Mouse (Mus musculus) kidney, embryonic 16.5 days (tissue): ENCODE results near the gene Inka2. TPM values are rescaled to one million over a fixed set of nuclear protein-coding genes. Genes with fewer than 3 reads are reported as not detected.

ENCODE experiments used
- ATAC-seq: fragments of 200-750 bp; cut with Nextera tagmentation; 2 replicates; pipeline ENCODE4 v1.8.0; 2017; ENCODE audit warnings: moderate TSS enrichment; ENCODE audit not compliant: low FRiP score, low TSS enrichment
- H3K27ac ChIP-seq: fragments of 300-500 bp; sonication (generic); 2 replicates; pipeline ENCODE4 v1.5.1; 2014; ENCODE audit warnings: low read length
- H3K27me3 ChIP-seq: fragments of 300-500 bp; sonication (generic); 2 replicates; pipeline ENCODE4 v1.6.1; 2014; ENCODE audit warnings: low read length, control low read depth, mixed read lengths; ENCODE audit not compliant: insufficient read depth
- H3K36me3 ChIP-seq: fragments of 300-500 bp; sonication (generic); 2 replicates; pipeline ENCODE4 v1.6.1; 2014; ENCODE audit warnings: low read length, control low read depth, mixed read lengths; ENCODE audit not compliant: insufficient read depth
- H3K4me1 ChIP-seq: fragments of 300-500 bp; sonication (generic); 2 replicates; pipeline ENCODE4 v1.6.1; 2014; ENCODE audit warnings: low read length, control low read depth, mixed read lengths; ENCODE audit not compliant: insufficient read depth
- H3K4me2 ChIP-seq: fragments of 300-500 bp; sonication (generic); replicated peaks from 2 replicates; pipeline ENCODE4 v1.6.1; 2014; ENCODE audit warnings: low read depth, low read length
- H3K4me3 ChIP-seq: fragments of 300-500 bp; sonication (generic); 2 replicates; pipeline ENCODE4 v1.5.1; 2014; ENCODE audit warnings: mild to moderate bottlenecking, low read length
- H3K9ac ChIP-seq: fragments of 300-500 bp; sonication (generic); replicated peaks from 2 replicates; pipeline ENCODE4 v1.6.1; 2014; ENCODE audit warnings: low read length
- H3K9me3 ChIP-seq: fragments of 300-500 bp; sonication (generic); 2 replicates; pipeline ENCODE4 v1.6.1; 2016; ENCODE audit warnings: low read length, control low read depth
- WGBS: fragments of 180-500 bp; shearing (Covaris S2); extraction: QIAGEN DNeasy Blood & Tissue Kit; methylation state at CpG from one replicate; pipeline ENCODE4 v1.1.7; 2014; 5-methylcytosine and 5-hydroxymethylcytosine counted together
- polyA plus RNA-seq: library from polyadenylated mRNA; unstranded; fragments of >200 nt; fragmentation: Nextera tagmentation; extraction: Ambion mirVana; gene quantifications from 2 replicates; pipeline ENCODE4 v1.2.1, GENCODE M21; 2015

The Inka2 gene
- polyA plus RNA-seq, 1 experiment from 2014 or later, result 1.5 TPM

DNA sequence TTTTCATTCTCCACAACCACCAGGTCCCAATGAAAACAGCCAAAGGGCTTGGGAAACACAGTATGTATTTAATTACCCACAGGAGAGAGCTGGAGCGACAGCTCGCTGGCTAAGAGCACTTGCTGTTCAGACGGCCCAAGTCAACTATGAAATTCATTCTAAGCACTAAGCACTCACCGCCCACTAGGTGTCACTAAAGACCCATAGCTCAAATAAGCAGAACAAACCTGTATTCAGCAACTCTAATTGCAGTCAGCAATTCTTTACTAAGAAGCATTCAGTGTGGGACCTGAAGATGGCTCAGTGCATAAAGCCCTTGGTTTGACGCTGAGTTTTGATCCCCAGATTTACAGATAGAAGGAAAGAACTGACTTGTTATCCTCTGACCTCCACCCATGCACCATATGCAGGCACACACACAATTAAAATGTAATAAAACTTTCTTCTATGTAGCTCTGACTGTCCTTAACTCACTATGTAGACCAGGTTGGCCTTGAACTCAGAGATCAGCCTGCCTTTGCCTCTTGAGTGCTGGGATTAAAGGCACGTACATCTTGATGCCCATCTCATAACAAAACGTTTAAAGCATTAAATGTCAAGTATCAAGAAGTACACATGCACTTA, 29.7 kb upstream of the Inka2 start:
- 20% methylated on average over 7 of the region's 7 CpGs for WGBS
- ATAC-seq, result peak; percentile 77

GRCm38 (mm10) chr3:105675932-105676331, 28.5 kb upstream of the Inka2 start:
- 39% methylated on average over 2 of the region's 2 CpGs for WGBS
- Histone ChIP-seq H3K36me3 (peaks cover 21% of the 10 kb centered on the region), H3K4me3 (no peak overlapping the region), H3K4me1 (no peaks in the 10 kb centered on the region), H3K27me3 (no peaks in the 10 kb centered on the region), H3K4me2 (no peak overlapping the region), H3K27ac (no peak overlapping the region), H3K9me3 (no peaks in the 10 kb centered on the region), H3K9ac (no peak overlapping the region)
- ATAC-seq, result no peak

More for the DNA sequence above, 29.7 kb upstream of the Inka2 start:
- no peak overlapping the region for H3K4me3 ChIP-seq
- H3K4me2 ChIP-seq, result no peak overlapping the region
- H3K4me1 ChIP-seq, result no peaks in the 10 kb centered on the region
- H3K9ac ChIP-seq, result no peak overlapping the region
- no peaks in the 10 kb centered on the region for H3K27me3 ChIP-seq
- no peak overlapping the region for H3K27ac ChIP-seq
- H3K36me3 ChIP-seq, result peaks cover 15% of the 10 kb centered on the region
- no peaks in the 10 kb centered on the region for H3K9me3 ChIP-seq

- 89% methylated on average over 7 of the region's 7 CpGs for WGBS
- Histone ChIP-seq H3K4me1 (no peaks in the 10 kb centered on the region), H3K36me3 (peaks cover 40% of the 10 kb centered on the region), H3K27ac (no peak overlapping the region), H3K27me3 (no peaks in the 10 kb centered on the region), H3K4me2 (no peak overlapping the region), H3K9ac (no peak overlapping the region), H3K9me3 (no peaks in the 10 kb centered on the region), H3K4me3 (no peak overlapping the region)
- no peak for ATAC-seq
Measured at GRCm38 (mm10) chr3:105680346-105680745, 24.1 kb upstream of the Inka2 start.

DNA sequence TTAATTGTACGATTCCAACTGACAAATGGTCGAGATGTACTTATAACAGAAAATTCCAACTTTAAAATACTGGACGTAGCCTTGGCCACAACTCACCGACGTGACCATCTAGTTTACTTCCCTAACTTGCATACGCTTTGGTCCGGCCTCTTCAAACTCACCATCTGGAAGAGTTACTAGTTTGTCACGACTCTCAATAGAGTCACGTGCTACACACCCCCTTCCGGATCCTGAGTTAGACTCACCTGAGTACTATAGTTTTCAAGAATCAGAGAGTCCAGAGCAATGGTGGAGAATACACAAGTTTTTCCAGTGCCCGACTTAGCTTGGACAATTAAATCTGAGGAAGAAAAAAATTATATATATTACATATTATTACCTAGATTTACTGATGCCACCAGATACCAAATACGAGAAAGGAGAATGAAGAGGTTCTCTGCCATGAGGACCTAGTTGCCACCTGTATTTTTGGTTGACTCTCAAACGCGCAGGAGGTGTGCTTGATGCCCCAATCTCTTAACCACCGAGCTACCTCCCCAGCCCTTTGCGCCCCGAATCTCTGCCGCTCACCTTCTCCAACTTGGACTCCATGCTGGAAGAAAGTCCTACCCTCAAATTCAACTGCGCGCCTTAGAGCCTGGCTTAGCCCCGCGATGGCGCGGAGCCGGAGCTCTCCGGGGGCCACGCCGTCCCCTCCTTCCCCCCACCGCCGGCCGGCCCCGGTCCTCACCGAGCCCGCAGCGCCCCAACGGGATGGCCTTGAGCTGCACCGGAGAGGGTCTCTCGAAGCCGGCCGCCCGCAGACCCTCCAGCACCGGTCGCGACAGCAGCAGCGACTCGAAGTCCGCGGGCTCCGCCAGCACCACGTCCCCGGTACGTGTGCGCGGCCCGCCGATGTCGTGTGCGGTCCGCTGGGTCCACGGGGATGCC, 17.7 kb upstream of the Inka2 start:
- Histone ChIP-seq H3K4me1 (peaks cover 13% of the 10 kb centered on the region), H3K27me3 (no peaks in the 10 kb centered on the region), H3K9ac (peak overlapping the region; percentile 88), H3K4me2 (peak overlapping the region; percentile 81), H3K36me3 (peaks cover 15% of the 10 kb centered on the region; the same call in 1 of the 2 replicates), H3K27ac (peak overlapping the region; percentile 55; the same call in 1 of the 2 replicates), H3K9me3 (no peaks in the 10 kb centered on the region), H3K4me3 (peak overlapping the region; percentile 90)
- no peak; the same call in 1 of the 2 replicates for ATAC-seq
- 7% methylated on average over 59 of the region's 60 CpGs for WGBS

- peak within 1 kb of the TSS; percentile 88 for H3K9ac ChIP-seq
- peak within 1 kb of the TSS; percentile 87 for H3K27ac ChIP-seq
- no peaks in the 10 kb centered on the region for H3K9me3 ChIP-seq
- H3K4me1 ChIP-seq, result peaks cover 13% of the 10 kb centered on the region
- WGBS, result under 1% methylated on average over 72 of the region's 72 CpGs
- peak within 1 kb of the TSS; percentile 90 for H3K4me3 ChIP-seq
- ATAC-seq, result peak; percentile 97
- peak within 1 kb of the TSS; percentile 81 for H3K4me2 ChIP-seq
- H3K27me3 ChIP-seq, result no peaks in the 10 kb centered on the region
- peaks cover 14% of the 10 kb centered on the region; the same call in 1 of the 2 replicates for H3K36me3 ChIP-seq
Measured at GRCm38 (mm10) chr3:105687324-105688060, 16.9 kb upstream of the Inka2 start, which contains the start of gene Ddx20. Gene Ddx20 (minus strand): TSS chr3:105687574.

DNA sequence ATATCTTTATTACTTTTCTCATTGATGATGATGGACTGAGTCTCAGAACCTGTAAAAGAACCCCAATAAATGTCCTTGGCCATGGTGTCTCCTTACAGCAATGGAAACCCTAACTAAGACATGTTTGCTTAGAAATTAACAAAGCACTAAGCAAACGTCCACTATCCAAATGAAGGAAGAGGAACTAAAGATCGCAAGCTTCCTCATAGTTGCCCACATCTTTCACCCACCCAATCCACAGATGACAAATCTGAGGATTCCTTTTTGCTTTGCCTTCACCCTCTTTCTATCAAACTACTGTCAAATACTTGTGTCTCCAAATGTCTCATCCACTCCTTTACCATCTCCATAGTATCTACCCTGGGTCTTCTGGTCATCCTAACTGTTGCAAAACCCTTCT, 15.9 kb upstream of the Inka2 start:
- Histone ChIP-seq H3K9me3 (no peaks in the 10 kb centered on the region), H3K9ac (no peak overlapping the region), H3K4me3 (no peak overlapping the region), H3K4me1 (peaks cover 13% of the 10 kb centered on the region), H3K27ac (no peak overlapping the region), H3K4me2 (no peak overlapping the region), H3K27me3 (no peaks in the 10 kb centered on the region), H3K36me3 (peaks cover 7% of the 10 kb centered on the region; the same call in 1 of the 2 replicates)
- ATAC-seq, result no peak
- WGBS, result 82% methylated on average over 2 of the region's 2 CpGs

DNA sequence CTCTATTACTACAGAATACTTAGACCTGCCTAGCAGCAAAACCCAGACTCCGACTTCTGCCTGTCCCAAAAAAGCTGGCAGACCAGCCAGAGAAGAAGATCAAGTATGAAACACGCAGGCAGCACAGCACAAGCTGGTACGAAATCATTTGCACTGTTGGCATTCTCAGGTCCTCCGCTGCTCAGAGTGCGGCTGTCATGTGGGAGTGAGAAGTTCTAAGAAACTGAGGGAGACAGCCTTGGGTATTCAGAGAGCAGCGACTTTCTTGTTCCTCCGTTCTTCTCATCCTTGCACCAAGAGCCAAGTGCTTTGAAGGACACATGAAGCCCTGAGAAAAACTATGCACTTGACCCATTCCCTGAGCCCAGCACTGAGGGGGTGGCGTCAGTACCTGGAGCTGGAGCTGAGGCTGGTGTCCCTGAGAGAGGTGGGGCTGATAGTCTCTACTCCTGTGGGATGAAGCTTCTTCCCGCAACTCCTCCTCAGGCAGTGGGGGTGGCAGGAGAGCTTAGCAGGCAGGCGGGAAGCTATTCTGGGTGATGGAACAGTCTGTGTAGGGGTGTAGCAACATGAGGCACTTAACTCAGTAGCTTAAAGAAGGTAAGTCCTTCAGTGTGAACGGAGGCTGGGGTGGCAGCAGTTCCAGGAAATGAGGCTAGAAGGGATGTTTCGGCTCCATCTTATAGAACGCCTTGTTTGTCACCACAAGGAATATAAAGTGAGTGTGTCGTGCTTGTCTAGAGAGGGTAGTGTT, 10.9 kb upstream of the Inka2 start:
- WGBS, result 71% methylated on average over 14 of the region's 14 CpGs
- no peak overlapping the region for H3K27ac ChIP-seq
- H3K27me3 ChIP-seq, result 0 out of 2 replicates have a peak, but pooled peaks cover 3% of the 10 kb centered on the region
- peaks cover 10% of the 10 kb centered on the region; the same call in 1 of the 2 replicates for H3K4me1 ChIP-seq
- ATAC-seq, result no peak
- no peaks in the 10 kb centered on the region for H3K9me3 ChIP-seq
- no peak overlapping the region for H3K9ac ChIP-seq
- no peak overlapping the region for H3K4me2 ChIP-seq
- no peaks in the 10 kb centered on the region for H3K36me3 ChIP-seq
- no peak overlapping the region for H3K4me3 ChIP-seq

DNA sequence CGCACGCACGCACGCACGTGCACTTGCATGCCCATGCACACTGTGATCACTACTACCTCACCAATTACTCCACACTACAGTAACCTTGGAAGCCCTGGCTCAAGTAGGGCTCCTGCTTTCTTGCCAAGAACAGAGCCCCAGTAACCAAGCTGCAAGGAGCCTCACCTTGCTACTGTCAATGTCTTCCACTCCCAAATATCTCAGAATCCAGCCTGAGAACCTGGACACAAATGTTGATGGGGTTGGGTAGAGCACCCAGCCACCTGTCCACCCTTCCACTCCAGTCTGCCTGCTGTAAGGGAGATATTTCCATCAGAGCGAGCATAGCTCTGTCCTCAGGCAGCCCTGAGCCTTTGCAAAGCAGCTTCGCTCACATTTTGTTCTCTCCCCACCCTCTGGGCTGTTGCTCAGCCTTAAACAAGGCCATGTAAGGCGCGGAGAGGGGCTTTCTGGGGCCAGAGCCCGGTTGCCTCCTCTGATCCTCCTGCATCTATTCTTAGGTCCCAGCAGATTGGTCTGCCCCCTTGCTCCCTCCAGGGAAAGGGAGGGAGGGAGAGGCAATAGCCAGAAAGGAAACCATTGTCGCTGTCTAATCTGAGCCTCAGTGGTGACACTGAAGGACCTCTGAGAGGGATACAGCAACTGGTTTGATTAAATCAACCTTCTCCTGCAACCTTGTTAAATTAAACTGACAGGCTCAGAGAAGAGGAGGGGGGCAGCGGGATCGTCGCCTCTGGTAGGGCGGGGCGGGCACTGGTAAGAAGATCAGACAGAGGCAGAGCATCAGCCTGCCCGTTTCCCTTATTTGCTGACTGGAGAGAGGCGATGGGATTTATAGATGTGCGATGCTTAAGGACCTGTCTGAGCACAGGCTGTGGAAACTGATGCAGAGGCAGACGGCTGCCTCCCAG, 8.7 kb upstream of the Inka2 start:
- Histone ChIP-seq H3K27me3 (0 out of 2 replicates have a peak, but pooled peaks cover 3% of the 10 kb centered on the region), H3K36me3 (no peaks in the 10 kb centered on the region), H3K9ac (0 out of 2 replicates have a peak overlapping the region, but pooled peaks have one; percentile 1), H3K9me3 (no peaks in the 10 kb centered on the region), H3K4me2 (peak overlapping the region; percentile 30), H3K27ac (no peak overlapping the region), H3K4me3 (peak overlapping the region; percentile 19), H3K4me1 (peaks cover 10% of the 10 kb centered on the region; the same call in 1 of the 2 replicates)
- 26% methylated on average over 20 of the region's 20 CpGs for WGBS
- peak; percentile 39; the same call in 1 of the 2 replicates for ATAC-seq
